ENCODE assay signal across 28 mouse cellular contexts in genomic region chr6:141027353-141027752, GRCm38 (mm10).
A peak's percentile ranks its signal among the peaks of the same experiment; 100 is the strongest.
DNase-seq lines count a peak whose midpoint lies in the region; ATAC-seq and TF ChIP-seq lines count a peak whose summit lies in the region.
"Had no signal": no experiment of that assay in that cellular context is flagged by ENCODE, and none has a peak within 500 bp of the region (broad histone marks: within the 10 kb centered on the region; RNA-seq: fewer than 3 reads in every experiment).

No protein-coding gene starts in this region.

- no peaks in the 10 kb centered on the region for H3K9me3 ChIP-seq in lung, postnatal 0 days (ENCODE audit: low read length)
- H3K9me3 ChIP-seq in intestine, embryonic 16.5 days (ENCODE audit: control insufficient read depth, low read length) = no peaks in the 10 kb centered on the region
- H3K9me3 ChIP-seq in stomach, embryonic 16.5 days (replicated peaks; ENCODE audit: control insufficient read depth, low read length) = no peaks in the 10 kb centered on the region
- H3K9me3 ChIP-seq: embryonic facial prominence, embryonic 13.5 days; forebrain, embryonic 10.5 days; forebrain, embryonic 15.5 days; hindbrain, embryonic 13.5 days; limb, embryonic 12.5 days; liver, embryonic 15.5 days; neural tube, embryonic 12.5 days had no signal

- no peaks in the 10 kb centered on the region for H3K36me3 ChIP-seq in lung, postnatal 0 days (ENCODE audit: insufficient read depth, low read length)
- no peaks in the 10 kb centered on the region for H3K36me3 ChIP-seq in intestine, embryonic 16.5 days (ENCODE audit: control insufficient read depth, insufficient read depth, low read length)
- no peaks in the 10 kb centered on the region for H3K36me3 ChIP-seq in stomach, embryonic 16.5 days (ENCODE audit: control insufficient read depth, insufficient read depth, low read length)
- H3K36me3 ChIP-seq: embryonic facial prominence, embryonic 13.5 days; forebrain, embryonic 10.5 days; forebrain, embryonic 15.5 days; hindbrain, embryonic 13.5 days; limb, embryonic 12.5 days; liver, embryonic 15.5 days; neural tube, embryonic 12.5 days had no signal

- no peak for TF ChIP-seq CTCF in lung, postnatal 0 days (IDR thresholded peaks at IDR 0.05)

- no peak for ATAC-seq in lung, postnatal 0 days
- ATAC-seq in intestine, embryonic 16.5 days = peak; percentile 66; the same call in 1 of the 2 replicates
- peak; percentile 62; the same call in 1 of the 2 replicates for ATAC-seq in stomach, embryonic 16.5 days (ENCODE audit: insufficient read depth, low FRiP score)
- ATAC-seq: forebrain, embryonic 15.5 days; midbrain, embryonic 16.5 days had no signal

- no peak overlapping the region for H3K4me2 ChIP-seq in lung, postnatal 0 days (replicated peaks; ENCODE audit: low read depth, low read length)
- H3K4me2 ChIP-seq in intestine, embryonic 16.5 days (ENCODE audit: low read depth, low read length) = no peak overlapping the region
- no peak overlapping the region for H3K4me2 ChIP-seq in stomach, embryonic 16.5 days (ENCODE audit: low read depth, low read length)
- H3K4me2 ChIP-seq: embryonic facial prominence, embryonic 13.5 days; forebrain, embryonic 15.5 days; heart, embryonic 11.5 days; hindbrain, embryonic 13.5 days; limb, embryonic 12.5 days; liver, embryonic 15.5 days; neural tube, embryonic 12.5 days had no signal

- no peaks in the 10 kb centered on the region; the same call in 1 of the 2 replicates for H3K4me1 ChIP-seq in lung, postnatal 0 days (ENCODE audit: insufficient read depth, low read depth, low read length)
- no peaks in the 10 kb centered on the region for H3K4me1 ChIP-seq in intestine, embryonic 16.5 days (ENCODE audit: control insufficient read depth, insufficient read depth, low read length)
- H3K4me1 ChIP-seq in stomach, embryonic 16.5 days (ENCODE audit: control insufficient read depth, insufficient read depth, low read length) = no peaks in the 10 kb centered on the region
- H3K4me1 ChIP-seq: embryonic facial prominence, embryonic 13.5 days; forebrain, embryonic 10.5 days; forebrain, embryonic 15.5 days; hindbrain, embryonic 13.5 days; limb, embryonic 12.5 days; liver, embryonic 15.5 days; neural tube, embryonic 12.5 days had no signal

- peak; percentile 19 to 24 for DNase-seq in lung, adult 18-20 months
- no peak for DNase-seq in lung, postnatal 0 days (ENCODE audit: low spot score)
- peak; percentile 23 for DNase-seq in lung, postnatal 14 days
- no peak for DNase-seq in natural killer cell, adult 2 months (ENCODE audit: low spot score in 2 of 2)
- no peak for DNase-seq in adrenal gland, adult 8-10 months
- DNase-seq: adrenal gland, postnatal 36 days; cerebellum, adult 18-20 months; cerebellum, postnatal 10 days; gastrocnemius, postnatal 10 days; heart, postnatal 4 days; kidney, adult 2 months; kidney, postnatal 36 days; right cerebral cortex, postnatal 4 days; thymus, adult 2 months; thymus, postnatal 36 days had no signal

- H3K9ac ChIP-seq in lung, postnatal 0 days (replicated peaks; ENCODE audit: low read depth) = no peak overlapping the region
- no peak overlapping the region for H3K9ac ChIP-seq in intestine, embryonic 16.5 days (ENCODE audit: low read depth, low read length)
- no peak overlapping the region for H3K9ac ChIP-seq in stomach, embryonic 16.5 days (ENCODE audit: low read length)
- H3K9ac ChIP-seq: embryonic facial prominence, embryonic 13.5 days; forebrain, embryonic 15.5 days; hindbrain, embryonic 13.5 days; limb, embryonic 12.5 days; liver, embryonic 15.5 days; neural tube, embryonic 12.5 days had no signal

- no peak for TF ChIP-seq EP300 in lung, postnatal 0 days (IDR thresholded peaks at IDR 0.05)

- H3K27ac ChIP-seq in lung, postnatal 0 days (ENCODE audit: low read length) = no peak overlapping the region
- H3K27ac ChIP-seq in intestine, embryonic 16.5 days (ENCODE audit: low read length) = no peak overlapping the region
- no peak overlapping the region for H3K27ac ChIP-seq in stomach, embryonic 16.5 days (ENCODE audit: low read length)
- H3K27ac ChIP-seq: embryonic facial prominence, embryonic 13.5 days; forebrain, embryonic 10.5 days; forebrain, embryonic 15.5 days; hindbrain, embryonic 13.5 days; layer of hippocampus, adult 2 months; left cerebral cortex, adult 2 months; limb, embryonic 12.5 days; liver, embryonic 15.5 days; neural tube, embryonic 12.5 days had no signal

- 34% methylated on average over 4 of the region's 4 CpGs for WGBS in lung, postnatal 0 days
- WGBS in intestine, embryonic 16.5 days = 42% methylated on average over 4 of the region's 4 CpGs
- 38% methylated on average over 4 of the region's 4 CpGs for WGBS in stomach, embryonic 16.5 days

- no peak overlapping the region for H3K4me3 ChIP-seq in lung, postnatal 0 days (ENCODE audit: low read depth, low read length)
- H3K4me3 ChIP-seq in intestine, embryonic 16.5 days (ENCODE audit: low read length) = no peak overlapping the region
- no peak overlapping the region for H3K4me3 ChIP-seq in stomach, embryonic 16.5 days (replicated peaks; ENCODE audit: low read length)
- H3K4me3 ChIP-seq: embryonic facial prominence, embryonic 13.5 days; forebrain, embryonic 10.5 days; forebrain, embryonic 15.5 days; hindbrain, embryonic 13.5 days; layer of hippocampus, adult 2 months; left cerebral cortex, adult 2 months; limb, embryonic 12.5 days; liver, embryonic 15.5 days; neural tube, embryonic 12.5 days had no signal

- H3K27me3 ChIP-seq in lung, postnatal 0 days (replicated peaks; ENCODE audit: insufficient read depth, low read length) = no peaks in the 10 kb centered on the region
- H3K27me3 ChIP-seq in intestine, embryonic 16.5 days (replicated peaks; ENCODE audit: control insufficient read depth, insufficient read depth, low read length) = no peaks in the 10 kb centered on the region
- no peaks in the 10 kb centered on the region for H3K27me3 ChIP-seq in stomach, embryonic 16.5 days (ENCODE audit: control insufficient read depth, insufficient read depth, low read length)
- H3K27me3 ChIP-seq: embryonic facial prominence, embryonic 13.5 days; forebrain, embryonic 15.5 days; hindbrain, embryonic 13.5 days; limb, embryonic 12.5 days; liver, embryonic 15.5 days; neural tube, embryonic 12.5 days had no signal

Comparison
In these comparisons a context has a peak if more than half of its experiments do, and no peak if none do; other contexts are left out.
1. DNase-seq: peak in lung, adult 18-20 months (2 of 2) and lung, postnatal 14 days (single experiment); none in lung, postnatal 0 days (single experiment), natural killer cell, adult 2 months (0 of 2) and adrenal gland, adult 8-10 months (single experiment).